Mouse (Mus musculus): ENCODE data around the gene Emx2.
A peak's percentile ranks its signal among the peaks of the same experiment; 100 is the strongest.

Gene Emx2

DNA sequence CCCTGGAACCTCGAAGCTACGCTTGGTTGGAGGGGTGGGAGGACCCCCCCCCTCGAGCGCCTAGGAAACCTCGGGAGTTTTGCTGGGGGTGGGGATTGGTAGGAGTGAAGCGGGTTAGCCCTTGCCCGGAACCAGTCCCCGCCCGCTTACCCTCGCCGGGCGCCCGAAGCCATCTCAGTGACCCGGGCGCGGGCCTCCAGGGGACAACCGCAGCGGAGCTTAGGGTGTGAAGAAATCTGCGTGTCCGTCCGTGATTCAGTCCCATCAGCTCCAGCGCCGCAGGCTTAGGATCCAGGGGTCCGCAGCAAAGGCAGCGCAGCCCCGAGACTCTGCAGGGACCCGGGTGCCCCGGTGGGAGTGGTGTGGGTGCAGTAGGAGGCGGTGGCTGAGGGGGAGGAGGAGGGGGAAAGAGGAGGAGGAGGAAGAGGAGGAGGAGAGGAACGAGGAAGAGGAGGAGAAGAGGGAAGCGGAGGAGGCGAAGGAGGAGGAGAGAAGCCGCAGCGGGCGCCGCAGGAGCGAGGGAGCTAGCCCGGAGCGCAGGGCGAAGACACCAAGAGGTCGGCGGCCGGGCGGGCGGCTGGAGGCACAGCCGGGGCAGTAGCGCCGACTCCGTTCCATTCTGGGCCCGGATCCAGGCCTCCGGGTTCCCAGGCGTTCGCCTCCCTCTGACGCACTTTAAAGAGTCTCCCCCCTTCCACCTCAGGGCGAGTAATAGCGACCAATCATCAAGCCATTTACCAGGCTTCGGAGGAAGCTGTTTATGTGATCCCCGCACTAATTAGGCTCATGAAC, at the start of gene Emx2:
Gene Emx2, plus strand, starts transcription at position 422 of the 792 bp plus-strand sequence.
- peak; percentile 79 for DNase-seq

DNA sequence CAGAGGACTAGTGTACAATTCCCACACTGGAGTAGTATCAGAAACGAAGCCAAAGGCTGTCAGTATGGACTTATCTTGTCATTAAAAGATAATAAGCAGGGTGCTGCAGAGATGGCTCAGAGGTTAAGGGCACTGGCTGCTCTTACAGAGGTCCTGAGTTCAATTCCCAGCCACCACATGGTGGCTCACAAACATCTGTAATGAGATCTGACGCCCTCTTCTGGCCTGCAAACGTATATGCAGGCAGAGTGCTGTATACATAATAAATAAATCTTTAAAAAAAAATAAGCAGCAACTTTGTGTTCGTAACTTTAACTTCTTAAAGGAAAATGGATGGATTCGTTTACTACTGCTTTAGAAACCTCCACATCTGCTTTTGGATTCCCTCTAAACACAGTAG, 44.0 kb upstream of the Emx2 start:
- DNase-seq = no peak

DNA sequence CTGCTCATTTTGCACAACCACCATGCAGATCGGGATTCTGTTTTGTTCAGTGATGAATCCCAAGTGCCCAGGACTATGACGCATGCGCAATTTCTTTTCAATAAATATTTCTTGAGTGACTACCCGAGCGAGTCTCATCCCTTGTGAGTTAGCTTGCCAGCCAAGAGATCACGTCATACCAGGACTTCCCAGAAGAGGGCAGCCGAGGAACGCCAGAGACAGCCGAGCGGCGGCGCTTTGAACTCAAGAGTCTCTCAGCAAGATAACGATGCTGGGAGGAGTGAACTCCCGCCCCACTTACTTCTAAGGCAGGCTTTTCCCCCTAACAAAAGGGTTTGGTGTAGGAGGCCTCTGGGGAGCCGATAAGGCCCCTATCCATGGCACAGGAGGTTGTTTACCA, 40.1 kb upstream of the Emx2 start:
- DNase-seq = peak; percentile 95

DNA sequence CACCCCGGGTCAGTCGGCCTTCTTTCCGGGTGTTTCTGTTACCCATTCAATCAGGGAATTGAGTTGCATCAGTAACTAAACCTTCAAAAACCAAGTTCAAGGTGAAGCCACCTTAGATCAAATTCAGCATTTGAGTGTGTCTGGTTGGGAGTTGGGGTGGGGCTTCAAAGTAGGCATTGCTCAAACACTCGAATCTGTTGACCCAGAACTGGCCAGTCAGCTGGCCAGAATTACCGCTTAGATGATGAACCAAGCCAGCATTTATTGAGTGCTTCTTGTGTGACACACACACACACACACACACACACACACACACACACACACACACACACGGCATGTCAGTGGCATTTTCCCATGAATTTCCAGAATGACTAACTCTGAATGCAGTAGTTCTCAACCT, 39.5 kb upstream of the Emx2 start:
- no peak for DNase-seq

DNA sequence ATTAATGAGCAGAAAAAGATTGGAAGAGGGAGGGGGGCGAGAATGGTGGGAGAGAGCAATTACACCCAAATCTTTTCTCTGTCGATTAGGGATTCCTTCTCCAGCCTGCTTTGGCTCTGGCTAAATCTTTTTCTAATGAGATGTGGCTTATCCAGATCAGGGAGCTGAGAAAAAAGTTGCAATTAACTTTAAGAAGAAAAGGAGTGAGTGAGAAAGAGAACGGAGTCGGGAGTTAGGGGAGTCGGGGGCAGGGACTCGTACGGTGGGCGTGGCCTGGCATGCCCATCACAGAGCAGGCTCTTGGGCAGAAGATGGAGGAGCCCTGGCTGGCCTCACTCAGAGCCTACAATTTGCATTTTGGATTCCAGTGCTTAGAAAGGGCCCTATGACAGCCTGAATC, 35.8 kb upstream of the Emx2 start:
- DNase-seq = no peak

DNA sequence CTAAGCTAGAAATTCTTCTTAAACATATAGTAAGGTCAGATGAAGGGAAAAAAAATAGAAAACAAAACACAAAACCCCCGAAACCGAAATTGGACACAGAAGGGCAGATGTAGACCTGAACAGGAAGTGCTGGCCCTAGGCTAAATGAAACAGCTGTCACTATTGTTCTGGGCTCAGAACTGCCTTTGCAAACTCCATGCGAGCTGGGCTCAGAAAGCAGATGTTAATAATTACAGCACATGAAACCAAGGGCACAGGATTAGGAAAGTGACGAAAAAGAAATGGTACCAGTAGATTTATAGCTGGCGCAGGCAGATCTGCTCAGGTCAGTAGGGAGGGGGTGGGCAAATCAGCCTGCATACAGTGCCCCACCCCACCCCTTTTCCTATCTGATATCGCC, 34.5 kb upstream of the Emx2 start:
- no peak for DNase-seq

DNA sequence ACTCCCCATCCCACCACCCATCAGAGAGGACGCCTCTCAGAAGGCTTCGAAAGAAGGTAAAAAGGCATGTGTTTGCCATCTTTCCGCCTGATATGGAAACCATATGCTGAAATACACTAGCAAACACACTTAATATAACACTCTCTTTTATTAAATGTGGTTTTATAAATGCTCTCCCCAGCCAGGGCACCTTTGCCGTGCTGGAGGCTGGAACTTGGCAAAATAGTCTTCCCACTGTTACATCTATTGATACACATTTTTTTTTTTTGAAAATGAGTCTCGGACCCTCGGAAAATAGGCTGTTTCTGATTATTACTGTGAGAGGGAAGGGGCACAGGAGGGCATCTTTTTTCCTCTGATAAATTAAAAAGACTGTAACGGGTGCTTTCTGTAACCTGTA, 33.2 kb upstream of the Emx2 start:
- DNase-seq = no peak

DNA sequence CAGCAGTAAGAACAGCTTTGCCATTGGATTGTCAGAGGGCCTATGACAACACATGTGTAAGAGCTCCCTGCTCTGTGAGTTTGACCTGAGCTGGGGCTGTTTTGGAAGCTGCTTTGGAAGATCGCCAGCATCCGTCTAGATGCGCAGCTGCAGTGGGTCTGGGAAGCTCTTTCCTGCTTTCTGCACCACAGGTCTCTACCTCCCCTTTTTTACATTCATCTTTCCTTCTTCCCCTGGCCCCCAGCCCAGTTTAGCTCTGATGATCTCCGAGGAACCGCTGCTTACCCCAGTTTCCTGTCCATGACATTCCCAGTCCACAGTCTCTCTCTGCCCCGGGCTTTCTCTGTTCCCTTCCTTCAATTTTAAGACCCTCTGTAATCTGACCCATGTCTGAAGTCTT, 25.9 kb upstream of the Emx2 start:
- DNase-seq = peak; percentile 13

DNA sequence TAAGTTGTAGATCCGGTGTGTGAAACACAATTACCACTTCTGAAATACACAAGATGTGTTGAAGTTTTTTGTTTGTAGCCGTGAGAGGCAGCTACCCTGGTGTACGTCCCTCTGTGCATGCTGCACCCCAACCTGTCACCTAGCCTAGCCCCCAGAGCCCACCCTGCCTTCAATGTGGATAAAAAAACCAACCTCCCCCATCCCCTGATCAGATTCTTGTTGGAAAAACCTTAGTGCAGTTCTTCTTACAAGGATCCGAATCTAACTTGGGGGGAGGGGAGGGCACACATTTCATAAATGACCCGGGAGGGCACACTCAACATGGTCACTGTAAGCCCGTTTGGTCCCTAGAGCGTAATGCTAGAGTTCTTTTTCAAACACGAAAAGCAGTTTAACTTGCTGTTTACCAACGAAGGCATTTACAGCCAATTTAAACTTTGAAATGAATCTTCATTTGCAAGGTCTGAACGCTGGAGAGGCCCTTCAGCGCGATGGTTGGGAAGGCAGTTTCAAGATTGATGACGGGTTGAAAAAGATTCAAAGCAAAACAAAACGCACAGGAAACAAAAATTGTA, 7.5 kb upstream of the Emx2 start:
- no peak for DNase-seq

DNA sequence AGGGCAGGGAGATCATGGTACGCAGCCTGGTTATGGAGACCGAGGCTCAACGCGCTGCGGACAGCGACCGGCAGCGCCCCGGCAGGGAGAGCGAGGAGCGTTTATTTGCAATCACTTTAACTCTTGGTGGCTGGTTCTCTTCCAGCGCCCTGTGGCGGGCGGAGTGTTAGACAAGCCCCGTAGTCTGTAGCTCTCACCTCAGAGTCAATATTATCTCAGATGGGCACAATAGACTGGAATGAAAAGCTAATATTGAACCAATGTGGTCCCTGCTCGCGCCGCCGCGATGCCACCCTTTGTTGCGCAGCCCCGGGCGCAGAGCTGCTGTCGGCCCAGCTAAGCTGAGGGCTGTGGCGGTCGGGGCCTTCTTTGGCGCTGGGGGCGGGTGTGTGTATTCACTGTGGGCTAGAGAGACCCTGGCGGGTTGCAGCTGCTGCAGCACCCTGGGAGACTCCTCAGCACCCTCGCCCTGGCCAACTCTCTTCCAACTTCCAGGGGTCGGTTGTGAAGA, 6.7 kb upstream of the Emx2 start:
- DNase-seq = no peak

DNA sequence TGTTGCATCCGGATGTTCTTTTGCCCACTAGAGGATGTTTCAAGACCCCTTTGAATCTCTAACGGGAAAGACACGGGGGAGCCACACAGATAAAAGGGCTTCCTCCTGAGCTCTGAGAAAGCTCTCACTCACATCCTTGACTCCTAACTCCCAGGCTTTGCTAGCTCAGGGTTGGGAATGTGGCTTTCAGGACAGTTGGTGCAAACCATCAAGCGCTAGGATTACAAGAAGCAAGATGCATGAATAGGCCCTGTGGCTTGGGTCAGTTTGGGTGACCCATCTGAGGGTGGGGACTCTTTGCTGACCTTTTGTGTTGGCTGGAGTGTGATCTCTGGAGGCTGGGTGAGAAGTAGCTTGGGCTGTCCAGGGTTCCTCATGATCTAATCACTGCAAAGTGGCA, 5.9 kb upstream of the Emx2 start:
- no peak for DNase-seq

DNA sequence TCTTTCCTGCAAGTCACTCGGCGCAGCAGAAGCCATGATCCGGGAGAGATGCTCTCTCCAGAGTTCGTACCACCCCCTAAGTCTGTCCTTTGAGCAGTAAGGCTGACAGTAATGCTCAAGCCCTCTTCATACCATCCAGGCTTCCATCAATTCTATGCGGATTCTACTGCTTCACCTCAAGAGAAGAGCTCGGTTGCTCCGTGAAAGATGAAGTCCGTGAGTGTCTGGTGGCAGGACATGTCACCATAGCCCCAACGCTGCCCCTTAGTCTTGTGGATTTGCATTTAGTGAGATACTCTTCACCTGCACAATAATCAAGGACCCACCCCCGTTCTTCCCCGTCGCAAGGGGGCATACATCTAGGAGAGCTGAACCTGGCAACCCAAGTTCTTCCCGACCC, 4.6 kb upstream of the Emx2 start:
- no peak for DNase-seq

DNA sequence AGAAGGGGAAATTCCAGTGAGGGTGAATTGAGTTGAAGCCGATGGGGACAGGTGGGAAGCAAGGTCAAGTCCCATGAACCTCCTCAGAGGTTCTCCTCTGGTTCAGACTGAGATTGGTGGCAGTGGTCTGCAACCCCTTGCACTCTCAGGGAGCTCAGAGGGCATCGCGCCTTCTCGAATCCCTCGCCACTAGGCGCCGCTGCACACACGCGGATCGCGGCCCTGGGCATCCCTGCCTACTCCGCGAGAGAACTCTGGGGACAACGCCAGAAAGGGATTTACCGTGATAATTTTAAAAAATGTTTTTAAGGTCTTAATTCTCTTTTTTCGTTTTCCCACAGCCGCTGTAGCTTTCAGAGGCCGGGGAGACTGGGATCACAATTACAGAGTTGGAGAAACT, 4.0 kb upstream of the Emx2 start:
- peak; percentile 89 for DNase-seq

DNA sequence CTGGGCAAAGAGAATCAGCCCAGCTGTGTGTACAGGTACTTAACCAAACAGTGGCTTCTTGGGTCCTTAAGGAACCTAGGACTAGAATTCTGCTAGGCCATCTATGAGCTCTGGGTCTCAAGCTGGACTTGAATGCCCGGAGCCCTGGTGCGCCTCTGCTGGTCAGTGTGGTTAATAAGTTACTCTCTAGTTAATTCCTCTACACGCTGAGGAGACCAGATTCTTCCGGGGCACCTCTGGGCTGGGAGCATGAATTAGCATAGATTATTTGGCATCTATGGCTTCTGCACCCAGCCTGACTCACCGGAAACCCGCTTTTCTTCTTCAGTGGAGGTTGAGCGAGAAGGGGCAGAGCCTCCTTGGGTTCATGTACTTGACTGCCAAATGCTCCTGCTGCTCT, 2.5 kb upstream of the Emx2 start:
- no peak for DNase-seq

DNA sequence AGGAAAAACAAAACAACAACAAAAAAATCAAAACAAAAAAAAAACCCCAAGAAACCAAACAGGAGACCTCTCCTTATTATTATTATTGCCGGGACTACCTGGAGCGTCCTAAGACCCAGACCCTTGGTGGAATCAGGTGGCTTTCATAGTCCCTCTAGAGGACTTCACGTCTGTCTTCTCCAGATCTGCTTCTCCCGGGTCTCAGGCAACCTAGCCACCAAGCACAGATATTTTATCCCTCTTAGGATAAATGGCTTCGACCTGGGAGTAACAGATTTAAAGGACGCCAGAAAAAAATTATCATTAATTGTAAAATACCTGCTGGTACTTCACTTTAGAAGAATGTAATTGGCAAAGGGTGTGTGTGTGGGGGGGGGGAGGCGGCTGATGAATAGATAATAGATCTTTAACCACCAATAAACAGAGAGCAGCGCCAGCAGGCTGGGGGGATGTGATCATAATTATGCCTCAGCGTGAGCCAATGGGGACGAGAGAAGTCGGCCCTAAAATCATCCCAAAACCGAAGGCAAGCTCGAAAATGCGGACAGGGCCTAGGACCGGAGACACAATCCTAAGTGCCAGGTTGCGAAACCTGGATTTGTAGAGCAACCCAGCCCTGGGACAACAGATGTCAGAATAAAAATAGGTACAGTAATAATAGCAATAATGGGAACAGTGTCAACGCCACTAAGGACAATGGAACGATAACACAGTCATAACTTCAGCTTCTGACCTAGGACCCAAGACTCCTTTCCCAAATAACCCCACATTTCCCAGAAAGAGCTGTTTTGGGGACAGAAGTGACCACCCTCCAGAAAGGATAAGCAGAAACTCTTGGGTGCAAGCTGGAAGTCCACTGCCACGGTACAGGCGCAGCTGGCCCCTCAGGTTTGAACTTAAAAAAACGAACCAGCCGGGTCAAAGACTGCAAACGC, 894 bp upstream of the Emx2 start:
- peak; percentile 48 for DNase-seq

DNA sequence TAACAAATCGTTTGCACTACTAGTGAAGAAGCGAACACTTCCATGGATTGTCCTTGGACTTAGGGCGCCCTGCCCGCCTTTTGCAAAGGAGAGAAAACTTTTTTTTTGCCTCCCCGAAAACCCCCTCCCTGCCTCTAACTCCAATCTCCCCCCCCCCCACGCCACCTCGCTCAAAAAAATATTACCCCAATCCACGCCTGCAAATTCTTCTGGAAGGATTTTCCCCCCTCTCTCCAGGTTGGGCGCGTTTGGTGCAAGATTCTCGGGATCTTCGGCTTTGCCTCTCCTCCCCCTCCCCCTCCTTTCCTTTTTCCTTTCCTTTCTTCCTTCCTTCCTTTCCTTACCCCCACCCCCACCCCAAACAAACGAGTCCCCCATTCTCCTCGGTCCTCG, 567 bp downstream of the Emx2 start:
- no peak for DNase-seq

DNA sequence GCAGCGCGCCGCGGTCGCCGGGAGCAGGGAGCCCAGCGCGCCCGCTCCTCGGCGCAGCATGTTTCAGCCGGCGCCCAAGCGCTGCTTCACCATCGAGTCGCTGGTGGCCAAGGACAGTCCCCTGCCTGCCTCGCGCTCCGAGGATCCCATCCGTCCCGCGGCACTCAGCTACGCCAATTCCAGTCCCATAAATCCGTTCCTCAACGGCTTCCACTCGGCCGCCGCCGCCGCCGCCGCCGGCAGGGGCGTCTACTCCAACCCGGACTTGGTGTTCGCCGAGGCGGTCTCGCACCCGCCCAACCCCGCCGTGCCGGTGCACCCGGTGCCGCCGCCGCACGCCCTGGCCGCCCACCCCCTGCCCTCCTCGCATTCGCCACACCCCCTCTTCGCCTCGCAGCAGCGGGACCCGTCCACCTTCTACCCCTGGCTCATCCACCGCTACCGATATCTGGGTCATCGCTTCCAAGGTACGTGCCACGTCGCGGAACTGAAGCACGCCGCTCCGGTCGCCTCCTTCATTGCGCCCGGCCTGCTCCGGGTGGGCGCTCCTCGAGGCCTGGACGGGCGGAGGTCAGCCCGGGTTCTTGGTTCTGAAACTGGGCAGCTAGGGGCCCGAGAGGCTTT, 1.1 kb downstream of the Emx2 start:
- peak; percentile 53 for DNase-seq

DNA sequence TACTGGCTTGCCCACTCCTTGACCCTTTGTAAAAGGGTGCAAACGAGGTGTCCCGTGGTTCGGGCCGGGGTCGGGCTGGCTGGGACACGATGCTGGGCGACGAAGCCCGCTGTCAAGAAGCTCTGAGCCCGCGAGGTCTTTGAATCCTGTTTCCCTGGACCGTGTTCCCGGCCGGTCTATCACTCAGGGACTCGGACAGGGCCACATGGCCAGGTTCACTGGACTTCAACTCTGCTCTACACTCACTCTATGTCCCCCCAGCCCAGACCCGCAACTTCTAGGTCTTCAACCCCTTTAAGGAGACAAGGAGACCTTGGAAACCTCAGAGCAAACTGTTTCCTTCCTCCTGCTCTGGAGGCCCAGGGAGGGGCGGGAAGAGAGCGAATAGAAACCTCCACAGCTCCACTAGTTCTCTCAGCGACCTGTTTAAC, 1.7 kb downstream of the Emx2 start:
- DNase-seq = no peak

DNA sequence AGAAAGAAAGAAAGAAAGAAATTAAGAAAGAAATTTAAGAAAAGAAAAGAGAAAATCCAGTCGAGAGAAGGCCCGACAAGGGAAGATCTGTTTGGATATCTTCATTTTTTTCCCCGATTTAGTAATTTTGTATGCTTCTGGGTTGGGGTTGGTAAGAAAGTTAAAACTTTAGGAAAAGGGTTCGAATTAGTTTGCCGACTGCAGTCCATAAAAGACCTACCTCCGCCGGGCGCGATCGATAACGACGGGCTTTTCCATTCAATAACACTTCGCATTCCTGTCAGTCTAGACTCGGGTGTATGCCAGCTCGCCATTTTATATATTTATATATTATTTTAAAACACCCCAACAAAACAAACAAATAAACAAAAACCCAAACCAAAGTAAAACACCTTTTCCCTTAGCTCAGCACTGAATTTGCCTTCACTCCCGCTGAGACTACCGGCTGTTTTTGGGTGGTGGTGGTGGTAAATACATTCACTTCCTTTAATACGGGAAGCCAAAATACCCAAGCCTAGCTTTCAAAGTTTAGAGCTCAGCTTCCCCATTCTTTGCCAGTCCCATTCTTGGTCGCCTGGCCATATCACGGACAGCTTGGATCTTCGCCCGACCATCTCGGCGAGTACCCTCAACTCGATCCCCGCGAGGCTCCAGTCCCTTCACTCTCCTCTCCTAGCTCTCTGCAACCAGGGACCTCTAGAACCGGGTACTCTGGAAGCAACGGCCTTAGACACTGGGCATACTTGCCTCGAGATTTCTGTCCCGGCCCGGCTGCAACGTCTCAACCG, 2.4 kb downstream of the Emx2 start:
- DNase-seq = peak; percentile 48

DNA sequence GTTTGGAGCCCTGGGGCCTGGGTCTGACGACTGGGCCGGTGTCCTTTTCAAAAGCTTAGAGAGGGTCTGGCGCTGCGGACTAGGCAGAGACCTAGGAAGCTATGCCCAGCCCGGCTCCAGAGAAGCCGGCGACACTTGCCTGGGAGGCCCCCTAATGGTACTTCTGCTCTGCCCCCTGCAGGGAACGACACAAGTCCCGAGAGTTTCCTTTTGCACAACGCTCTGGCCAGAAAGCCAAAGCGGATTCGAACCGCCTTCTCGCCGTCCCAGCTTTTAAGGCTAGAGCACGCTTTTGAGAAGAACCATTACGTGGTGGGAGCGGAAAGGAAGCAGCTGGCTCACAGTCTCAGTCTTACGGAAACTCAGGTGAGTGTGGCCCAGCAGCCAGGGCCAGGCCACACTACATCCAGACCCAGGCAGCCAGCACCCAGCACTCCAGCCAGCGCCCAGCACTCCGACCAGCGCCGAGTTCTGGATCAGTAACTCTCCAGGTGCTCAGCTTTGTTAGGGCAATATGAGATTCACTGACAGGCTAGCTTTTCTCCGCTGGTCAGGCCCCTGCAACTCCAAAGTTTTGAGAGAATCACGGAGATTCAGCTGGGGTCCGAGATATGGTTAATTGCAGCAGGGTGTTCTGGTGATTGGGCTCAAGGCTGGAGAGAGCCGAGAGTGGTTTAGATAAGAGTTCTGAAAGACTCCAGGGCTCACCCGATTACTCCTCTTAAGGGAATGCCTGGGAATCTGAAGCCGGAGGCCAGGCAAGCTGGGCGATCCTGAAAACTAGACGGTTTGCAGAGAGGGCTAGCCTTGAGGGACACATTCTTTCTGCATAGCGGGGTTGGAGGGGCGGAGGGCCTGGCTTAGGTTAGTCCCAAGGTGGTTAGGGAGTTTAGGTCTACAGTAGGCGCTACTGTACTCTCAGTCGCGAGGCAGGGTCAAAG, 3.6 kb downstream of the Emx2 start:
- DNase-seq = no peak

Data from right cerebral cortex, postnatal 4 days (tissue).